In the genomic region with DNA sequence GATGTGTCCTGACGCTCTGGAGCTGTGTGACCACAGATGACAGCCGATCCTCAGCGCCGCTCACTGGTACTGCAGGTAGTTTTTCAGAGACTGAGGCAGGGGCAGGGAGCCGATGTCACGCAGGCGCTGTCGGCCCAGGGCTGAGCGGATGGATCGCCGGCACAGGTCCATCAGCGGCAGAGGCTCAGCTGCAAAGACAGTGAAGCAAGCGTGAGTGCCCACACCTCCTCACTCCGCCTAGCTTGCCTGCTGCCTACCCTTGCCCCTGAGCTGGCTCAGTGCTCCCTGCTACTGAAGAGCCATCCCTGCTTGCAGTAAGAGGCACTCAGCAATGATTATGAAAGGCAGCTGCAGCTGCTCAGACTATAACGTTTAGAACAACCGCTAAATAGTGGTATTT, we compare ENCODE assay signal across 14 mouse cellular contexts. TPM values are rescaled to one million over a fixed set of nuclear protein-coding genes. Genes with fewer than 3 reads are reported as not detected.
DNase-seq lines count a peak whose midpoint lies in the region; ATAC-seq and TF ChIP-seq lines count a peak whose summit lies in the region.
"Had no signal": no experiment of that assay in that cellular context is flagged by ENCODE, and none has a peak within 500 bp of the region (broad histone marks: within the 10 kb centered on the region; RNA-seq: fewer than 3 reads in every experiment).

No protein-coding gene starts in this region.

- peaks cover 35% of the 10 kb centered on the region for H3K27me3 ChIP-seq in megakaryocyte, embryonic 14.5 days (replicated peaks)
- H3K27me3 ChIP-seq in ES-Bruce4 (ENCODE audit: control insufficient read depth, insufficient read depth, low read length, poor library complexity, severe bottlenecking) = no peaks in the 10 kb centered on the region
- no peaks in the 10 kb centered on the region for H3K27me3 ChIP-seq in hindbrain, embryonic 13.5 days

- TF ChIP-seq EP300 in ES-Bruce4 (IDR thresholded peaks at IDR 0.05; ENCODE audit: insufficient read depth, low read depth, low read length) = no peak

- H3K4me1 ChIP-seq in megakaryocyte, embryonic 14.5 days = peaks cover 3% of the 10 kb centered on the region; the same call in 1 of the 2 replicates
- no peaks in the 10 kb centered on the region for H3K4me1 ChIP-seq in ES-Bruce4 (ENCODE audit: control insufficient read depth, insufficient read depth, low read length)
- H3K4me1 ChIP-seq in hindbrain, embryonic 13.5 days (replicated peaks) = peaks cover 19% of the 10 kb centered on the region

- no peak overlapping the region for H3K27ac ChIP-seq in ES-Bruce4 (ENCODE audit: insufficient read depth, low read length)
- peak overlapping the region; percentile 62 for H3K27ac ChIP-seq in hindbrain, embryonic 13.5 days
- H3K27ac ChIP-seq: embryonic facial prominence, embryonic 10.5 days had no signal

- no peak for TF ChIP-seq CTCF in ES-Bruce4 (IDR thresholded peaks at IDR 0.05; ENCODE audit: low read depth, low read length)
- no peak for TF ChIP-seq CTCF in brain, embryonic 14.5 days (IDR thresholded peaks at IDR 0.05; ENCODE audit: borderline replicate concordance, extremely low read depth, insufficient read depth, insufficient read length)

- no peak for ATAC-seq in megakaryocyte, adult 5-6 weeks (ENCODE audit: poor library complexity, severe bottlenecking)
- no peak for ATAC-seq in hindbrain, embryonic 13.5 days (ENCODE audit: low FRiP score)

- TF ChIP-seq POLR2A in ES-Bruce4 (IDR thresholded peaks at IDR 0.05; ENCODE audit: insufficient read depth, low read length) = no peak
- TF ChIP-seq POLR2A in brain, embryonic 14.5 days (IDR thresholded peaks at IDR 0.05; ENCODE audit: borderline replicate concordance, extremely low read depth, insufficient read depth, insufficient read length, poor library complexity, severe bottlenecking) = no peak

- peak overlapping the region; percentile 54 for H3K4me3 ChIP-seq in megakaryocyte, embryonic 14.5 days (replicated peaks)
- peak overlapping the region; percentile 48 for H3K4me3 ChIP-seq in ES-Bruce4 (ENCODE audit: low read depth, low read length)
- no peak overlapping the region for H3K4me3 ChIP-seq in hindbrain, embryonic 13.5 days
- H3K4me3 ChIP-seq: embryonic facial prominence, embryonic 10.5 days had no signal

- peak; percentile 71 for DNase-seq in brain, embryonic 14.5 days (ENCODE audit: low read depth)
- DNase-seq in T-cell, adult 2 months (ENCODE audit: low spot score) = no peak
- no peak for DNase-seq in adipocyte (ENCODE audit: low spot score)
- DNase-seq in B cell, adult 2 months = no peak
- DNase-seq: cerebellum, postnatal 25 days; gastrocnemius, postnatal 10 days; heart, postnatal 4 days; kidney, adult 18-20 months; lung, postnatal 4 days had no signal

- H3K9ac ChIP-seq in ES-Bruce4 (ENCODE audit: low read depth, poor library complexity, severe bottlenecking) = no peak overlapping the region
- H3K9ac ChIP-seq in hindbrain, embryonic 13.5 days = peak overlapping the region; percentile 40

- no peaks in the 10 kb centered on the region for H3K36me3 ChIP-seq in megakaryocyte, embryonic 14.5 days (replicated peaks; ENCODE audit: low read length)
- no peaks in the 10 kb centered on the region for H3K36me3 ChIP-seq in ES-Bruce4 (ENCODE audit: control insufficient read depth, insufficient read depth, low read length, poor library complexity, severe bottlenecking)
- peaks cover 29% of the 10 kb centered on the region for H3K36me3 ChIP-seq in hindbrain, embryonic 13.5 days

- H3K9me3 ChIP-seq in megakaryocyte, embryonic 14.5 days = peaks cover 12% of the 10 kb centered on the region
- no peaks in the 10 kb centered on the region for H3K9me3 ChIP-seq in ES-Bruce4 (replicated peaks; ENCODE audit: control insufficient read depth, insufficient read depth, low read length, poor library complexity, severe bottlenecking)
- H3K9me3 ChIP-seq in hindbrain, embryonic 13.5 days = no peaks in the 10 kb centered on the region

- 78% methylated on average over 16 of the region's 16 CpGs for WGBS in hindbrain, embryonic 13.5 days

- no peak overlapping the region for H3K4me2 ChIP-seq in hindbrain, embryonic 13.5 days

RNA-seq across cellular contexts. Expression of gene Pxylp1, which starts 52.0 kb away (rescaled TPM):
- 0.04 TPM in 1 of 2 replicates, not detected in the other for polyA plus RNA-seq in megakaryocyte, embryonic 14.5 days (2012; ENCODE audit: insufficient read depth, low replicate concordance)
- 36.0 and 37.4 TPM in 2 replicates for total RNA-seq in megakaryocyte, adult 5-6 weeks (2015)
- 33.6 and 38.6 TPM in 2 replicates for total RNA-seq in megakaryocyte, adult 5-6 weeks (2017)
- polyA plus RNA-seq in ES-Bruce4 (2011; ENCODE audit: insufficient read depth, insufficient read length, low read depth, missing spikeins) = 7.1 and 7.2 TPM in 2 replicates
- 29.1 and 40.1 TPM in 2 replicates for polyA plus RNA-seq in brain, embryonic 14.5 days (2012; rRNA removed)
- 55.7 and 57.4 TPM in 2 replicates for polyA plus RNA-seq in hindbrain, embryonic 13.5 days (2015; fragmentation: Nextera tagmentation; extraction: Ambion mirVana)
